Mouse (Mus musculus) stomach, embryonic 15.5 days (tissue): Measurements from ENCODE around the gene Rab5a. TPM values are rescaled to one million over a fixed set of nuclear protein-coding genes. Genes with fewer than 3 reads are reported as not detected.

Source experiments
- ATAC-seq: fragments of 200-750 bp; cut with Nextera tagmentation; 2 replicates; pipeline ENCODE4 v1.8.0; 2017; ENCODE audit warnings: low read depth, moderate number of reproducible peaks, moderate TSS enrichment; ENCODE audit not compliant: insufficient read depth, low FRiP score
- H3K27ac ChIP-seq: fragments of 300-500 bp; sonication (generic); 2 replicates; pipeline ENCODE4 v1.5.1; 2015; ENCODE audit warnings: mild to moderate bottlenecking, inconsistent platforms
- H3K27me3 ChIP-seq: fragments of 300-500 bp; sonication (generic); replicated peaks from 2 replicates; pipeline ENCODE4 v1.6.1; 2015; ENCODE audit warnings: inconsistent platforms
- H3K36me3 ChIP-seq: fragments of 300-500 bp; sonication (generic); 2 replicates; pipeline ENCODE4 v1.6.1; 2015; ENCODE audit warnings: inconsistent platforms
- H3K4me1 ChIP-seq: fragments of 300-500 bp; sonication (generic); 2 replicates; pipeline ENCODE4 v1.6.1; 2015; ENCODE audit warnings: inconsistent platforms
- H3K4me2 ChIP-seq: fragments of 300-500 bp; sonication (generic); 2 replicates; pipeline ENCODE4 v1.6.1; 2015; ENCODE audit warnings: mild to moderate bottlenecking, inconsistent platforms
- H3K4me3 ChIP-seq: fragments of 300-500 bp; sonication (generic); replicated peaks from 2 replicates; pipeline ENCODE4 v1.5.1; 2015; ENCODE audit warnings: inconsistent platforms
- H3K9ac ChIP-seq: fragments of 300-500 bp; sonication (generic); 2 replicates; pipeline ENCODE4 v1.6.1; 2015; ENCODE audit warnings: inconsistent platforms
- H3K9me3 ChIP-seq: fragments of 300-500 bp; sonication (generic); 2 replicates; pipeline ENCODE4 v1.6.1; 2016; ENCODE audit warnings: inconsistent platforms
- WGBS: fragments of 180-500 bp; shearing (Covaris S2); methylation state at CpG from one replicate; pipeline ENCODE4 v1.1.7; 2015; 5-methylcytosine and 5-hydroxymethylcytosine counted together
- polyA plus RNA-seq: library from polyadenylated mRNA; unstranded; fragments of >200 nt; fragmentation: Nextera tagmentation; extraction: Ambion mirVana; gene quantifications from 2 replicates; pipeline ENCODE4 v1.2.1, GENCODE M21; 2015

Gene Rab5a
- polyA plus RNA-seq, result 81.3 and 86.5 TPM in 2 replicates

- WGBS, result under 1% methylated on average over 68 of the region's 82 CpGs
- H3K9me3 ChIP-seq, result no peaks in the 10 kb centered on the region
- H3K4me2 ChIP-seq, result peak within 1 kb of the TSS; percentile 76
- ATAC-seq, result peak; percentile 96
- H3K4me3 ChIP-seq, result peak within 1 kb of the TSS; percentile 93
- H3K9ac ChIP-seq, result peak within 1 kb of the TSS; percentile 92
- no peaks in the 10 kb centered on the region for H3K27me3 ChIP-seq
- H3K36me3 ChIP-seq, result no peaks in the 10 kb centered on the region
- H3K4me1 ChIP-seq, result peaks cover 11% of the 10 kb centered on the region; the same call in 1 of the 2 replicates
- peak within 1 kb of the TSS; percentile 100 for H3K27ac ChIP-seq
Measured at GRCm38 (mm10) chr17:53478858-53479603, at the start of gene Rab5a. Gene Rab5a, plus strand, starts transcription at chr17:53479234.

- H3K27me3 ChIP-seq, result no peaks in the 10 kb centered on the region
- no peak overlapping the region for H3K9ac ChIP-seq
- no peak for ATAC-seq
- no peaks in the 10 kb centered on the region for H3K9me3 ChIP-seq
- WGBS, result 84% methylated on average over 2 of the region's 2 CpGs
- H3K4me3 ChIP-seq, result no peak overlapping the region
- H3K27ac ChIP-seq, result no peak overlapping the region
- no peaks in the 10 kb centered on the region for H3K4me1 ChIP-seq
- H3K4me2 ChIP-seq, result no peak overlapping the region
- H3K36me3 ChIP-seq, result no peaks in the 10 kb centered on the region
Measured at GRCm38 (mm10) chr17:53456152-53456551, 22.9 kb upstream of the Rab5a start.

GRCm38 (mm10) chr17:53456742-53457141 is 22.3 kb upstream of the Rab5a start:
- Histone ChIP-seq H3K36me3 (no peaks in the 10 kb centered on the region), H3K4me3 (no peak overlapping the region), H3K4me2 (no peak overlapping the region), H3K9me3 (no peaks in the 10 kb centered on the region), H3K9ac (no peak overlapping the region), H3K4me1 (no peaks in the 10 kb centered on the region), H3K27me3 (no peaks in the 10 kb centered on the region), H3K27ac (no peak overlapping the region)
- ATAC-seq, result no peak
- 69% methylated on average over 1 of the region's 1 CpGs for WGBS

- peak within 1 kb of the TSS; percentile 41 for H3K4me3 ChIP-seq
- H3K9me3 ChIP-seq, result no peaks in the 10 kb centered on the region
- H3K9ac ChIP-seq, result no peak within 1 kb of the TSS
- 19% methylated on average over 26 of the region's 26 CpGs for WGBS
- H3K36me3 ChIP-seq, result no peaks in the 10 kb centered on the region
- peak; percentile 89 for ATAC-seq
- 0 out of 2 replicates have a peak, but pooled peaks cover 4% of the 10 kb centered on the region for H3K4me1 ChIP-seq
- peak within 1 kb of the TSS; percentile 69 for H3K4me2 ChIP-seq
- H3K27me3 ChIP-seq, result no peaks in the 10 kb centered on the region
- H3K27ac ChIP-seq, result no peak within 1 kb of the TSS
Measured at GRCm38 (mm10) chr17:53462603-53463495, 16.2 kb upstream of the Rab5a start, which contains the start of gene Efhb. Gene Efhb, minus strand, starts transcription at chr17:53463321.

- Histone ChIP-seq H3K4me3 (peak overlapping the region; percentile 41), H3K27ac (no peak overlapping the region), H3K36me3 (no peaks in the 10 kb centered on the region), H3K27me3 (no peaks in the 10 kb centered on the region), H3K9me3 (no peaks in the 10 kb centered on the region), H3K9ac (no peak overlapping the region), H3K4me2 (peak overlapping the region; percentile 69), H3K4me1 (0 out of 2 replicates have a peak, but pooled peaks cover 4% of the 10 kb centered on the region)
- 17% methylated on average over 6 of the region's 9 CpGs for WGBS
- no peak for ATAC-seq
Measured at GRCm38 (mm10) chr17:53463496-53463840, 15.6 kb upstream of the Rab5a start.

DNA sequence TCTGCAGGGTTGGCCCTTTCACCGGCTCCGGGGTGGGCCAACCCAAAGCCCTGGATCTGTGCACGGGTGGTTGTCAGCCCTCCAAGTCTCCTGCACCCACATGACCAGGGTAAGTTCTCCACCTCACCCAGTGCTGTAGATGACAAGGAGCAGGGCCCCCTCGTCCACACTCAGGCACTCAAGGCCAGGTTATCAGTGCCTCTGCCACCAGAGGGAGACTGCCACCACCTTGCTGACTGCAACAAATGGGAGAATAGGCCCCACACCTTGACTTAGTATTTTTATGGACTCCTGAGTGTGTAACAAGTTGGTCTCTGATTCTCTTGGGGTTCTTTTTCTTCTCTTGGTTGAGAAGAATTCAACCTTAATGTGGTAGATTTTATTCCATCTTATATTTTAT is 13.5 kb upstream of the Rab5a start:
- 0 out of 2 replicates have a peak, but pooled peaks cover 4% of the 10 kb centered on the region for H3K4me1 ChIP-seq
- no peak overlapping the region for H3K27ac ChIP-seq
- no peaks in the 10 kb centered on the region for H3K9me3 ChIP-seq
- no peak overlapping the region for H3K9ac ChIP-seq
- H3K27me3 ChIP-seq, result no peaks in the 10 kb centered on the region
- ATAC-seq, result no peak
- H3K36me3 ChIP-seq, result no peaks in the 10 kb centered on the region
- WGBS, result 49% methylated on average over 4 of the region's 4 CpGs
- no peak overlapping the region for H3K4me3 ChIP-seq
- H3K4me2 ChIP-seq, result no peak overlapping the region

DNA sequence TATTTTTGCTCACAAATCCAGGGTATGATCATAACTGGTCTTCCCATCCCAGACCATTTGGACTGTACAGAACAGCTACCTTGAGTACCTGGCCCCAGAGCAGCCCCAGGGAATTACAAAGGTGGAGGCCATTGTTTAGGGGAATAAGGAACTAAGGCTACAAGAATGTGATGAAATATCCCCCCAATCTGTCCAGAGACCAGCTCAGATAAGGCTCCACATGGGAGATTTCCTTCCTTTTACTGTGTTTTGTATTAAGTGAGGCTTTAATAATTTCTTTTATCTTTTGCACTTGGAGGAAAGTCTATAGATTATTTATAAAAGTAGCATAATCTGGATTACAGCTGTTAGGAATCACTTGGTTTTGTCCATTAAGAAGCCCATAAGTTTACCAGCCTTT is 10.3 kb upstream of the Rab5a start:
- H3K36me3 ChIP-seq, result no peaks in the 10 kb centered on the region
- H3K4me1 ChIP-seq, result no peaks in the 10 kb centered on the region
- ATAC-seq, result no peak
- H3K4me3 ChIP-seq, result no peak overlapping the region
- no peaks in the 10 kb centered on the region for H3K27me3 ChIP-seq
- H3K9me3 ChIP-seq, result no peaks in the 10 kb centered on the region
- H3K27ac ChIP-seq, result no peak overlapping the region
- H3K4me2 ChIP-seq, result no peak overlapping the region
- H3K9ac ChIP-seq, result no peak overlapping the region

- no peaks in the 10 kb centered on the region for H3K27me3 ChIP-seq
- ATAC-seq, result no peak; the same call in 1 of the 2 replicates
- peak overlapping the region; percentile 76 for H3K4me2 ChIP-seq
- peak overlapping the region; percentile 100 for H3K27ac ChIP-seq
- peak overlapping the region; percentile 58 for H3K9ac ChIP-seq
- peaks cover 11% of the 10 kb centered on the region; the same call in 1 of the 2 replicates for H3K4me1 ChIP-seq
- 6% methylated on average over 15 of the region's 15 CpGs for WGBS
- H3K9me3 ChIP-seq, result no peaks in the 10 kb centered on the region
- H3K4me3 ChIP-seq, result peak overlapping the region; percentile 93
- no peaks in the 10 kb centered on the region for H3K36me3 ChIP-seq
Measured at GRCm38 (mm10) chr17:53478066-53478857, 772 bp upstream of the Rab5a start.

- H3K36me3 ChIP-seq, result no peaks in the 10 kb centered on the region
- H3K9me3 ChIP-seq, result no peaks in the 10 kb centered on the region
- H3K4me2 ChIP-seq, result peak overlapping the region; percentile 64
- ATAC-seq, result peak; percentile 3; the same call in 1 of the 2 replicates
- H3K27ac ChIP-seq, result peak overlapping the region; percentile 100
- H3K4me3 ChIP-seq, result peak overlapping the region; percentile 93
- H3K27me3 ChIP-seq, result no peaks in the 10 kb centered on the region
- peak overlapping the region; percentile 92 for H3K9ac ChIP-seq
- peaks cover 11% of the 10 kb centered on the region; the same call in 1 of the 2 replicates for H3K4me1 ChIP-seq
- WGBS, result under 1% methylated on average over 33 of the region's 33 CpGs
Measured at GRCm38 (mm10) chr17:53479604-53480041, 589 bp downstream of the Rab5a start.

DNA sequence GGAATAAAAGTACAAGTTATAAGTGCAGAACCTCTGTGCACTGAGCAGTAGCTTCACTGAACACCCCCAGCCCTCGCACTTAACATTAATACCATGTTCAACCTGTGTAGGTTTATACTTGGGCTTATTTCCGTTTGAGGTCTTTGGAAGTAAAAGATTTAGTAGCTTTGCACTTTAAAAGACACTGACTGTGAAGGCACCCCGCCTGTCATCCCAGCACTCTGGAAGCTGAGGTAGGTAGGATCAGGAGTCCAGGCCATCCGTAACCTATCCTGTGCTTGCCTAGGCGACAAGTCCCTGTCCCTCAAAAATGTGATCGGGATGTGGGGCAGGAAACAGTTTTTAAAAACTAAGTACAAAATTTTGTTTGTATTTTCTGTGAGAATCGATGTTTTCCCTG is 1.4 kb downstream of the Rab5a start:
- WGBS, result 45% methylated on average over 7 of the region's 7 CpGs
- no peaks in the 10 kb centered on the region for H3K36me3 ChIP-seq
- H3K9ac ChIP-seq, result peak overlapping the region; percentile 92; the same call in 1 of the 2 replicates
- no peak for ATAC-seq
- H3K4me1 ChIP-seq, result peaks cover 11% of the 10 kb centered on the region; the same call in 1 of the 2 replicates
- H3K4me2 ChIP-seq, result peak overlapping the region; percentile 64
- H3K4me3 ChIP-seq, result peak overlapping the region; percentile 93
- H3K9me3 ChIP-seq, result no peaks in the 10 kb centered on the region
- no peak overlapping the region for H3K27ac ChIP-seq
- no peaks in the 10 kb centered on the region for H3K27me3 ChIP-seq

DNA sequence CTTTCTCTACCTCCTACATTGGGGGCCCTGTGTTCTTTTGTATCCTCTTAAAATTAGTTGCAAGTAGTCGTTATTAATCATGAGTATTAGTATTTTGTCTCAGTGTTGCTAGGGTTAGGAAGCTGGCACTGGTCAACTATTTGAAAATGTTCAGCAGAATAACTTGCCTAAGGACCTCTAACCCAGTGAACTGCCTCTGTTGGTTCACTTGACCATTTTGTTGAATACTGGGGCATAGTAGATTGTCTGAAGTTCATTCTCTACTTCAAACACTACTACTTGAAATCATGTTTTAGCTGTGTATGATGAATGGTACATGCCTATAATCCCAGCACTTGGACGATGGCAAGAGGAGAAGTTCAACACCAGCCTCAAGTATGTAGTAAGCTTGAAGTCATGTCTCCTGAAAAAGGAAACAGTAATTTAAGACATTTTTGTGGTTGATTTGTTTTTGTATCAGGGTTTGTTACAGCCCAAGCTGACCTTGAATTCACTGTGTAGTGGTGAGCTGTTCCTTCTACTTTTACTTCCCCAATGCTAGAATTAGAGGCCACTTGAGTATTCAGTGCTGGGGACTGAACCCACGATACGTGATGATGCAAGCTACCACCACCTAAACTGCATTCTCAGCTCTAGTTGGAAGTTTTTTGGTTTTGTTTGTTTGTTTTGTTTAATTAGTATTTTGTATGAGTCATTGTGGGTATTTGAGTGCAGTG is 9.4 kb downstream of the Rab5a start:
- H3K4me1 ChIP-seq, result no peaks in the 10 kb centered on the region
- no peaks in the 10 kb centered on the region for H3K9me3 ChIP-seq
- no peak overlapping the region for H3K9ac ChIP-seq
- 85% methylated on average over 4 of the region's 4 CpGs for WGBS
- no peak overlapping the region for H3K4me2 ChIP-seq
- H3K27me3 ChIP-seq, result no peaks in the 10 kb centered on the region
- H3K4me3 ChIP-seq, result no peak overlapping the region
- H3K27ac ChIP-seq, result no peak overlapping the region
- no peaks in the 10 kb centered on the region; the same call in 1 of the 2 replicates for H3K36me3 ChIP-seq
- ATAC-seq, result no peak
